Mouse (Mus musculus) liver (tissue): ENCODE measurements around the gene Muc2.
"Not testable (repeated sequence)": the region's sequence is repeated elsewhere in the genome, so short reads cannot be mapped to it uniquely, and the experiment has no call there.

ENCODE experiments used
- DNase-seq: peaks from one replicate; pipeline ENCODE4 v3.0.0-alpha.2; 2020; ENCODE audit warnings: mixed read lengths

The Muc2 gene

GRCm38 (mm10) chr7:141690040-141690439, at the start of gene Muc2:
Muc2 (plus strand) TSS chr7:141690340.
- no peak for DNase-seq

GRCm38 (mm10) chr7:141642375-141642774, 47.8 kb upstream of the Muc2 start:
- no peak for DNase-seq

- peak; percentile 69 for DNase-seq
Measured at GRCm38 (mm10) chr7:141643160-141643559, 47.0 kb upstream of the Muc2 start.

- no peak for DNase-seq
Measured at GRCm38 (mm10) chr7:141647083-141647482, 43.1 kb upstream of the Muc2 start.

- DNase-seq: no peak
Measured at GRCm38 (mm10) chr7:141647815-141648214, 42.3 kb upstream of the Muc2 start.

GRCm38 (mm10) chr7:141652191-141652590, 37.9 kb upstream of the Muc2 start:
- peak; percentile 77 for DNase-seq

- no peak for DNase-seq
Measured at GRCm38 (mm10) chr7:141660346-141660745, 29.8 kb upstream of the Muc2 start.

GRCm38 (mm10) chr7:141661481-141661880, 28.7 kb upstream of the Muc2 start:
- no peak for DNase-seq

GRCm38 (mm10) chr7:141662223-141662622, 27.9 kb upstream of the Muc2 start:
- DNase-seq: no peak

- peak; percentile 58 for DNase-seq
Measured at GRCm38 (mm10) chr7:141666190-141666589, 23.9 kb upstream of the Muc2 start.

GRCm38 (mm10) chr7:141669097-141669496, 21.0 kb upstream of the Muc2 start:
- not testable (repeated sequence) for DNase-seq

GRCm38 (mm10) chr7:141670999-141671398, 19.1 kb upstream of the Muc2 start:
- DNase-seq: peak; percentile 77

- peak; percentile 67 for DNase-seq
Measured at GRCm38 (mm10) chr7:141671626-141672291, 18.4 kb upstream of the Muc2 start.

- no peak for DNase-seq
Measured at GRCm38 (mm10) chr7:141678922-141679321, 11.2 kb upstream of the Muc2 start.

GRCm38 (mm10) chr7:141687330-141687729, 2.8 kb upstream of the Muc2 start:
- no peak for DNase-seq

- DNase-seq: peak; percentile 19
Measured at GRCm38 (mm10) chr7:141693591-141694273, 3.6 kb downstream of the Muc2 start.

- no peak for DNase-seq
Measured at GRCm38 (mm10) chr7:141694274-141694639, 4.1 kb downstream of the Muc2 start.

GRCm38 (mm10) chr7:141696538-141696937, 6.4 kb downstream of the Muc2 start:
- DNase-seq: no peak

- no peak for DNase-seq
Measured at GRCm38 (mm10) chr7:141699556-141700220, 9.5 kb downstream of the Muc2 start.

GRCm38 (mm10) chr7:141747451-141748100, 57.4 kb downstream of the Muc2 start:
- DNase-seq: no peak

- DNase-seq: no peak
Measured at GRCm38 (mm10) chr7:141752513-141752912, 62.4 kb downstream of the Muc2 start.

GRCm38 (mm10) chr7:141755831-141756230, 65.7 kb downstream of the Muc2 start:
- peak; percentile 72 for DNase-seq

GRCm38 (mm10) chr7:141758291-141758690, 68.2 kb downstream of the Muc2 start:
- no peak for DNase-seq
